Mouse (Mus musculus): ENCODE measurements around the gene Lmcd1.
"Not testable (repeated sequence)": the region's sequence is repeated elsewhere in the genome, so short reads cannot be mapped to it uniquely, and the experiment has no call there.

Lmcd1 gene

GRCm38 (mm10) chr6:112273501-112274205 lies at the start of gene Lmcd1:
Gene Lmcd1 (plus strand): TSS chr6:112273758.
- peak; percentile 24 for DNase-seq (ENCODE audit: low read depth)

- no peak for DNase-seq (ENCODE audit: low read depth)
These were observed 49.5 kb upstream of the Lmcd1 start for GRCm38 (mm10) chr6:112223877-112224632.

- no peak for DNase-seq (ENCODE audit: low read depth)
These were observed 36.8 kb upstream of the Lmcd1 start for GRCm38 (mm10) chr6:112236775-112237174.

GRCm38 (mm10) chr6:112242216-112242615 lies 31.3 kb upstream of the Lmcd1 start:
- no peak for DNase-seq (ENCODE audit: low read depth)

- no peak for DNase-seq (ENCODE audit: low read depth)
These were observed 27.9 kb upstream of the Lmcd1 start for GRCm38 (mm10) chr6:112245639-112246038.

- DNase-seq (ENCODE audit: low read depth), result no peak
These were observed 26.9 kb upstream of the Lmcd1 start for GRCm38 (mm10) chr6:112246636-112247035.

- not testable (repeated sequence) for DNase-seq (ENCODE audit: low read depth)
These were observed 19.6 kb upstream of the Lmcd1 start for GRCm38 (mm10) chr6:112253943-112254342.

GRCm38 (mm10) chr6:112254967-112255366 lies 18.6 kb upstream of the Lmcd1 start:
- DNase-seq (ENCODE audit: low read depth), result no peak

- no peak for DNase-seq (ENCODE audit: low read depth)
These were observed 18.0 kb upstream of the Lmcd1 start for GRCm38 (mm10) chr6:112255388-112256225.

GRCm38 (mm10) chr6:112256599-112256998 lies 17.0 kb upstream of the Lmcd1 start:
- no peak for DNase-seq (ENCODE audit: low read depth)

GRCm38 (mm10) chr6:112261089-112261488 lies 12.5 kb upstream of the Lmcd1 start:
- DNase-seq (ENCODE audit: low read depth), result no peak

- no peak for DNase-seq (ENCODE audit: low read depth)
These were observed 9.2 kb upstream of the Lmcd1 start for GRCm38 (mm10) chr6:112264321-112264720.

- no peak for DNase-seq (ENCODE audit: low read depth)
These were observed 6.9 kb upstream of the Lmcd1 start for GRCm38 (mm10) chr6:112266631-112267030.

- no peak for DNase-seq (ENCODE audit: low read depth)
These were observed 5.7 kb upstream of the Lmcd1 start for GRCm38 (mm10) chr6:112267661-112268357.

- DNase-seq (ENCODE audit: low read depth), result no peak
These were observed 900 bp downstream of the Lmcd1 start for GRCm38 (mm10) chr6:112274261-112275055.

GRCm38 (mm10) chr6:112275731-112276245 lies 2.2 kb downstream of the Lmcd1 start:
- DNase-seq (ENCODE audit: low read depth), result no peak

- DNase-seq (ENCODE audit: low read depth), result no peak
These were observed 5.2 kb downstream of the Lmcd1 start for GRCm38 (mm10) chr6:112278805-112279204.

- no peak for DNase-seq (ENCODE audit: low read depth)
These were observed 6.6 kb downstream of the Lmcd1 start for GRCm38 (mm10) chr6:112280161-112280560.

- DNase-seq (ENCODE audit: low read depth), result no peak
These were observed 7.4 kb downstream of the Lmcd1 start for GRCm38 (mm10) chr6:112280945-112281344.

- no peak for DNase-seq (ENCODE audit: low read depth)
These were observed 8.4 kb downstream of the Lmcd1 start for GRCm38 (mm10) chr6:112281935-112282334.

GRCm38 (mm10) chr6:112284087-112284486 lies 10.5 kb downstream of the Lmcd1 start:
- DNase-seq (ENCODE audit: low read depth), result no peak

All from c-Kit-positive CD71-negative TER-119-negative erythroid progenitor cells, embryonic 14.5 days (primary cell).